Mouse (Mus musculus) midbrain, embryonic 10.5 days (tissue): ENCODE measurements at regions not wholly inside any gene's neighbourhood (a gene's known extent, or its start where the extent isn't known, plus 50 kb on each side); places are given as distances from the start of the nearest gene placed in this dataset.
A peak's percentile ranks its signal among the peaks of the same experiment; 100 is the strongest.

Experiments used
- DNase-seq: peaks from one replicate; pipeline ENCODE4 v3.0.0-alpha.2; 2017; ENCODE audit warnings: low spot score
- H3K27ac ChIP-seq: fragments of 300-500 bp; sonication (generic); replicated peaks from 2 replicates; pipeline ENCODE4 v1.5.1; 2016; ENCODE audit warnings: mild to moderate bottlenecking
- H3K27me3 ChIP-seq: fragments of 300-500 bp; sonication (generic); 2 replicates; pipeline ENCODE4 v1.6.1; 2016; ENCODE audit warnings: low read depth, mild to moderate bottlenecking; ENCODE audit not compliant: poor library complexity, severe bottlenecking
- H3K36me3 ChIP-seq: fragments of 300-500 bp; sonication (generic); 2 replicates; pipeline ENCODE4 v1.6.1; 2016; ENCODE audit warnings: mild to moderate bottlenecking, moderate library complexity
- H3K4me1 ChIP-seq: fragments of 300-500 bp; sonication (generic); 2 replicates; pipeline ENCODE4 v1.6.1; 2016
- H3K4me3 ChIP-seq: fragments of 300-500 bp; sonication (generic); 2 replicates; pipeline ENCODE4 v1.5.1; 2016; ENCODE audit warnings: mild to moderate bottlenecking, moderate library complexity
- H3K9me3 ChIP-seq: fragments of 300-500 bp; sonication (generic); replicated peaks from 2 replicates; pipeline ENCODE4 v1.6.1; 2016; ENCODE audit warnings: mild to moderate bottlenecking
- WGBS: fragments of 180-500 bp; shearing (Covaris S2); methylation state at CpG from one replicate; pipeline ENCODE4 v1.1.7; 2016; 5-methylcytosine and 5-hydroxymethylcytosine counted together

GRCm38 (mm10) chr3:58153141-58153540 is 261.4 kb upstream of the Tsc22d2 start:
- no peaks in the 10 kb centered on the region for H3K9me3 ChIP-seq
- H3K27me3 ChIP-seq: no peaks in the 10 kb centered on the region
- WGBS: 89% methylated on average over 3 of the region's 3 CpGs
- no peak overlapping the region for H3K4me3 ChIP-seq
- no peaks in the 10 kb centered on the region for H3K36me3 ChIP-seq
- DNase-seq: no peak
- no peak overlapping the region for H3K27ac ChIP-seq
- no peaks in the 10 kb centered on the region; the same call in 1 of the 2 replicates for H3K4me1 ChIP-seq

GRCm38 (mm10) chr3:58153874-58154756 is 260.4 kb upstream of the Tsc22d2 start:
- Histone ChIP-seq H3K36me3 (no peaks in the 10 kb centered on the region), H3K27me3 (no peaks in the 10 kb centered on the region), H3K4me1 (no peaks in the 10 kb centered on the region; the same call in 1 of the 2 replicates), H3K27ac (no peak overlapping the region), H3K9me3 (no peaks in the 10 kb centered on the region), H3K4me3 (no peak overlapping the region)
- WGBS: 84% methylated on average over 21 of the region's 21 CpGs
- no peak for DNase-seq

GRCm38 (mm10) chr3:58159384-58159783 is 255.1 kb upstream of the Tsc22d2 start:
- 74% methylated on average over 3 of the region's 3 CpGs for WGBS
- Histone ChIP-seq H3K9me3 (no peaks in the 10 kb centered on the region), H3K36me3 (no peaks in the 10 kb centered on the region), H3K27me3 (peaks cover 10% of the 10 kb centered on the region), H3K4me1 (peaks cover 8% of the 10 kb centered on the region), H3K27ac (no peak overlapping the region), H3K4me3 (no peak overlapping the region)
- DNase-seq: peak; percentile 31

GRCm38 (mm10) chr3:58162238-58162637 is 252.3 kb upstream of the Tsc22d2 start:
- Histone ChIP-seq H3K4me1 (peaks cover 20% of the 10 kb centered on the region), H3K9me3 (no peaks in the 10 kb centered on the region), H3K4me3 (no peak overlapping the region), H3K36me3 (no peaks in the 10 kb centered on the region), H3K27me3 (peaks cover 10% of the 10 kb centered on the region), H3K27ac (no peak overlapping the region)
- DNase-seq: no peak
- 31% methylated on average over 10 of the region's 10 CpGs for WGBS

- Histone ChIP-seq H3K4me3 (no peak overlapping the region), H3K36me3 (no peaks in the 10 kb centered on the region), H3K9me3 (no peaks in the 10 kb centered on the region), H3K4me1 (peaks cover 25% of the 10 kb centered on the region), H3K27ac (no peak overlapping the region), H3K27me3 (peaks cover 10% of the 10 kb centered on the region)
- peak; percentile 77 for DNase-seq
- WGBS: 14% methylated on average over 10 of the region's 10 CpGs
Measured at GRCm38 (mm10) chr3:58163806-58164205, 250.7 kb upstream of the Tsc22d2 start.

GRCm38 (mm10) chr3:58166628-58167027 is 247.9 kb upstream of the Tsc22d2 start:
- no peak for DNase-seq
- 91% methylated on average over 2 of the region's 2 CpGs for WGBS
- Histone ChIP-seq H3K9me3 (no peaks in the 10 kb centered on the region), H3K27ac (no peak overlapping the region), H3K27me3 (peaks cover 10% of the 10 kb centered on the region), H3K4me3 (no peak overlapping the region), H3K4me1 (peaks cover 32% of the 10 kb centered on the region), H3K36me3 (no peaks in the 10 kb centered on the region)

GRCm38 (mm10) chr3:58167121-58167520 is 247.4 kb upstream of the Tsc22d2 start:
- Histone ChIP-seq H3K4me3 (no peak overlapping the region), H3K36me3 (no peaks in the 10 kb centered on the region), H3K4me1 (peaks cover 32% of the 10 kb centered on the region), H3K27ac (no peak overlapping the region), H3K27me3 (peaks cover 10% of the 10 kb centered on the region), H3K9me3 (no peaks in the 10 kb centered on the region)
- WGBS: 90% methylated on average over 3 of the region's 3 CpGs
- DNase-seq: no peak

- no peak for DNase-seq
- H3K27ac ChIP-seq: no peak overlapping the region
- H3K27me3 ChIP-seq: peaks cover 5% of the 10 kb centered on the region
- no peaks in the 10 kb centered on the region for H3K9me3 ChIP-seq
- H3K4me3 ChIP-seq: no peak overlapping the region
- 87% methylated on average over 1 of the region's 1 CpGs for WGBS
- H3K36me3 ChIP-seq: no peaks in the 10 kb centered on the region
- H3K4me1 ChIP-seq: peaks cover 25% of the 10 kb centered on the region
Measured at GRCm38 (mm10) chr3:58167761-58168290, 246.7 kb upstream of the Tsc22d2 start.

- WGBS: 54% methylated on average over 14 of the region's 14 CpGs
- no peak overlapping the region for H3K4me3 ChIP-seq
- H3K36me3 ChIP-seq: no peaks in the 10 kb centered on the region
- H3K4me1 ChIP-seq: peaks cover 24% of the 10 kb centered on the region
- H3K27me3 ChIP-seq: no peaks in the 10 kb centered on the region
- no peak overlapping the region; the same call in 1 of the 2 replicates for H3K27ac ChIP-seq
- DNase-seq: peak; percentile 23
- no peaks in the 10 kb centered on the region for H3K9me3 ChIP-seq
Measured at GRCm38 (mm10) chr3:58168522-58169185, 245.9 kb upstream of the Tsc22d2 start.

GRCm38 (mm10) chr3:58169786-58170185 is 244.7 kb upstream of the Tsc22d2 start:
- no peaks in the 10 kb centered on the region for H3K36me3 ChIP-seq
- DNase-seq: no peak
- WGBS: 87% methylated on average over 6 of the region's 6 CpGs

GRCm38 (mm10) chr3:58172096-58172495 is 242.4 kb upstream of the Tsc22d2 start:
- H3K27me3 ChIP-seq: no peaks in the 10 kb centered on the region
- no peak overlapping the region for H3K27ac ChIP-seq
- no peaks in the 10 kb centered on the region for H3K36me3 ChIP-seq
- H3K9me3 ChIP-seq: no peaks in the 10 kb centered on the region
- peaks cover 12% of the 10 kb centered on the region for H3K4me1 ChIP-seq
- DNase-seq: no peak
- 88% methylated on average over 5 of the region's 5 CpGs for WGBS
- no peak overlapping the region for H3K4me3 ChIP-seq

More at GRCm38 (mm10) chr3:58169786-58170185, 244.7 kb upstream of the Tsc22d2 start:
- no peaks in the 10 kb centered on the region for H3K9me3 ChIP-seq
- H3K27ac ChIP-seq: no peak overlapping the region
- no peaks in the 10 kb centered on the region for H3K27me3 ChIP-seq
- peaks cover 24% of the 10 kb centered on the region for H3K4me1 ChIP-seq
- H3K4me3 ChIP-seq: no peak overlapping the region

GRCm38 (mm10) chr3:58173821-58174220 is 240.7 kb upstream of the Tsc22d2 start:
- Histone ChIP-seq H3K27me3 (no peaks in the 10 kb centered on the region), H3K36me3 (no peaks in the 10 kb centered on the region), H3K27ac (no peak overlapping the region), H3K4me3 (no peak overlapping the region), H3K9me3 (no peaks in the 10 kb centered on the region), H3K4me1 (peaks cover 7% of the 10 kb centered on the region)
- no peak for DNase-seq
- 92% methylated on average over 1 of the region's 1 CpGs for WGBS

GRCm38 (mm10) chr3:58181715-58182114 is 232.8 kb upstream of the Tsc22d2 start:
- Histone ChIP-seq H3K36me3 (no peaks in the 10 kb centered on the region), H3K27me3 (no peaks in the 10 kb centered on the region), H3K4me3 (no peak overlapping the region), H3K27ac (no peak overlapping the region), H3K4me1 (0 out of 2 replicates have a peak, but pooled peaks cover 3% of the 10 kb centered on the region), H3K9me3 (no peaks in the 10 kb centered on the region)
- no peak for DNase-seq
- 50% methylated on average over 3 of the region's 3 CpGs for WGBS
